ENCODE assay signal across 28 mouse cellular contexts in genomic region chr5:147355788-147356187, GRCm38 (mm10). TPM values are rescaled to one million over a fixed set of nuclear protein-coding genes. Genes with fewer than 3 reads are reported as not detected.
DNase-seq lines count a peak whose midpoint lies in the region; ATAC-seq and TF ChIP-seq lines count a peak whose summit lies in the region.
"Had no signal": no experiment of that assay in that cellular context is flagged by ENCODE, and none has a peak within 500 bp of the region (broad histone marks: within the 10 kb centered on the region; RNA-seq: fewer than 3 reads in every experiment).

No protein-coding gene starts in this region.

- no peak for TF ChIP-seq CTCF in layer of hippocampus, adult 2 months (conservative IDR thresholded peaks at IDR 0.05)
- TF ChIP-seq CTCF in Patski (IDR thresholded peaks at IDR 0.05) = no peak

- POLR2A ChIA-PET in Patski (lab: Charles Lee) = interaction anchor here (0.6 kb wide), 1 partner anchor 27 kb away, joined by 3 read pairs; no protein-coding TSS in a partner anchor

- peak; percentile 77 for ATAC-seq in Patski
- ATAC-seq: activated CD4-positive, CD25-positive, alpha-beta regulatory T cell, adult 4 months; CD4-positive, CD25-positive, alpha-beta regulatory T cell, adult 4 months had no signal

- in situ Hi-C loops in Patski (cut with MboI; ENCODE audit: low pct_unique_long_range_greater_than_20kb) = no loop called here

- H3K27ac ChIP-seq in layer of hippocampus, adult 2 months = peak overlapping the region; percentile 89; the same call in 1 of the 2 replicates

- CTCF ChIA-PET in Patski (lab: Charles Lee) = interaction anchor here (1.0 to 1.3 kb wide), 2 partner anchors 9 to 199 kb away, joined by 3 read pairs; no protein-coding TSS in a partner anchor

- DNase-seq in heart, adult 11 months = peak; percentile 49
- DNase-seq in heart, adult 8-10 months (ENCODE audit: low spot score) = no peak
- DNase-seq in layer of hippocampus, adult 2 months (ENCODE audit: low spot score in 2 of 2) = no peak
- no peak for DNase-seq in layer of hippocampus, adult 18-20 months (ENCODE audit: low spot score in 2 of 2)
- DNase-seq in 3T3-L1 (ENCODE audit: low read depth, low spot score) (peak; percentile 37), Patski (ENCODE audit: low read depth, low spot score) (peak; percentile 88)
- no peak for DNase-seq in ovary, postnatal 10 days (ENCODE audit: low spot score)
- no peak for DNase-seq in kidney, postnatal 10 days
- DNase-seq: adrenal gland, adult 2 months; adrenal gland, adult 8-10 months; adrenal gland, postnatal 10 days; adrenal gland, postnatal 14 days; adrenal gland, postnatal 25 days; adrenal gland, postnatal 36 days; cerebellum, adult 11 months; cerebellum, adult 11-12 months; cerebellum, adult 18-20 months; cerebellum, adult 2 months had no signal

- no peak overlapping the region for H3K4me3 ChIP-seq in layer of hippocampus, adult 2 months

- no peaks in the 10 kb centered on the region for H3K27me3 ChIP-seq in Patski
- H3K27me3 ChIP-seq: CH12.LX had no signal

RNA-seq across cellular contexts. Expression of gene Urad, which starts 33.5 kb away (rescaled TPM):
- total RNA-seq in heart, adult 8-10 months (2022) = not detected
- not detected for total RNA-seq in layer of hippocampus, adult 2 months (2021)
- total RNA-seq in layer of hippocampus, adult 18-20 months (2021) = not detected
- not detected for polyA plus RNA-seq in Patski (2021)
- total RNA-seq: CH12.LX, ES-E14, G1E, MEL had no signal
- polyA plus RNA-seq: activated CD4-positive, CD25-positive, alpha-beta regulatory T cell, adult 4 months; brain, embryonic 14.5 days; C2C12; CD4-positive, CD25-positive, alpha-beta regulatory T cell, adult 4 months; cerebellum, adult 2 months; G1E had no signal

RNA-seq across cellular contexts. Expression of gene Flt3, which starts 44.5 kb away (rescaled TPM):
- total RNA-seq in heart, adult 8-10 months (2022) = under 1 TPM in 1 of 4 experiments, not detected in 3; 0.17 TPM
- 10 to 100 TPM in 1 of 2 experiments, 1 to 10 TPM in 1; 9.8 to 11.0 TPM for total RNA-seq in layer of hippocampus, adult 2 months (2021)
- 1 to 10 TPM; 7.1 to 7.9 TPM for total RNA-seq in layer of hippocampus, adult 18-20 months (2021)
- polyA plus RNA-seq in Patski (2021) = 0.30 TPM
- total RNA-seq: adrenal gland, postnatal 25 days; MEL had no signal
- polyA plus RNA-seq: G1E had no signal

RNA-seq across cellular contexts. Expression of gene Cdx2, which starts 48.7 kb away (rescaled TPM):
- total RNA-seq in heart, adult 8-10 months (2022) = not detected
- total RNA-seq in layer of hippocampus, adult 2 months (2021) = not detected
- total RNA-seq in layer of hippocampus, adult 18-20 months (2021) = not detected
- polyA plus RNA-seq in Patski (2021) = 0.13 TPM
- total RNA-seq: adrenal gland, adult 18-20 months; adrenal gland, adult 2 months; adrenal gland, adult 8-10 months; adrenal gland, postnatal 10 days; adrenal gland, postnatal 14 days; adrenal gland, postnatal 25 days; adrenal gland, postnatal 36 days; adrenal gland, postnatal 4 days; CH12.LX; G1E; MEL had no signal
- polyA plus RNA-seq: activated CD4-positive, CD25-positive, alpha-beta regulatory T cell, adult 4 months; adrenal gland, adult 2 months; brain, embryonic 14.5 days; C2C12; CD4-positive, CD25-positive, alpha-beta regulatory T cell, adult 4 months; cerebellum, adult 2 months; G1E had no signal

Comparison
In these comparisons a context has a peak if more than half of its experiments do, and no peak if none do; other contexts are left out.
1. DNase-seq: peak in heart, adult 11 months (single experiment), 3T3-L1 (single experiment) and Patski (single experiment); none in heart, adult 8-10 months (single experiment), layer of hippocampus, adult 2 months (0 of 2), layer of hippocampus, adult 18-20 months (0 of 2), ovary, postnatal 10 days (single experiment) and kidney, postnatal 10 days (single experiment).
2. RNA of gene Flt3, which starts 44.5 kb away (total RNA-seq): 9.8 to 11.0 TPM in layer of hippocampus, adult 2 months and 7.1 to 7.9 TPM in layer of hippocampus, adult 18-20 months; 0.17 TPM in heart, adult 8-10 months; every median in the first group is over 4 times any median in the second.